Mouse (Mus musculus) embryonic fibroblast, embryonic 13.5 days (primary cell): ENCODE results near the gene Mrpl41.

Source experiments
- CTCF ChIP-seq: IDR thresholded peaks from 2 replicates; pipeline ENCODE4 v1.5.1; 2011; ENCODE audit warnings: mild to moderate bottlenecking, control low read depth, low read length, moderate library complexity, borderline replicate concordance; ENCODE audit not compliant: insufficient read depth
- POLR2A ChIP-seq: IDR thresholded peaks from 2 replicates; pipeline ENCODE4 v1.6.1; 2011; ENCODE audit warnings: low read depth, mild to moderate bottlenecking, control low read depth, low read length, moderate library complexity

GRCm38 (mm10) chr2:24929119-24929518 lies 45.8 kb downstream of the Mrpl41 start:
- TF ChIP-seq CTCF (no peak), POLR2A (no peak)
